Mouse (Mus musculus): ENCODE measurements around the gene Rp9.
"Not testable (repeated sequence)": the region's sequence is repeated elsewhere in the genome, so short reads cannot be mapped to it uniquely, and the experiment has no call there.

- not testable (repeated sequence) for TF ChIP-seq TCF3 (IDR thresholded peaks at IDR 0.05; ENCODE audit: insufficient read length, low read depth); POLR2A (IDR thresholded peaks at IDR 0.05; ENCODE audit: insufficient read length, low read depth); TCF12 (IDR thresholded peaks at IDR 0.05; ENCODE audit: insufficient read depth, poor library complexity, severe bottlenecking); POLR2AphosphoS2 (IDR thresholded peaks at IDR 0.05; ENCODE audit: insufficient read length, low read depth); MAX (IDR thresholded peaks at IDR 0.05; ENCODE audit: low read depth); E2F4 (IDR thresholded peaks at IDR 0.05; ENCODE audit: insufficient read depth); REST (IDR thresholded peaks at IDR 0.05; ENCODE audit: insufficient read depth, insufficient read length); MYOG (IDR thresholded peaks at IDR 0.05; ENCODE audit: control insufficient read depth in 1 of 3, insufficient read depth in 1 of 3, insufficient read length in 2 of 3, low read depth in 2 of 3); SRF (IDR thresholded peaks at IDR 0.05; ENCODE audit: control insufficient read depth, insufficient read length, low read depth); MYOD1 (IDR thresholded peaks at IDR 0.05; ENCODE audit: control insufficient read depth in 1 of 3, insufficient read length in 2 of 3, low read depth in 2 of 3)
These were observed 15.6 kb downstream of the Rp9 start, which contains the start of gene Gm17545 for GRCm38 (mm10) chr9:22453990-22454389.
